Mouse (Mus musculus) embryonic facial prominence, embryonic 13.5 days (tissue): ENCODE data around the gene Sec24d. TPM values are rescaled to one million over a fixed set of nuclear protein-coding genes. Genes with fewer than 3 reads are reported as not detected.

Experiments used
- ATAC-seq: fragments of 200-750 bp; cut with Nextera tagmentation; 2 replicates; pipeline ENCODE4 v1.8.0; 2017; ENCODE audit warnings: low read depth; ENCODE audit not compliant: insufficient number of reproducible peaks, insufficient read depth, low FRiP score, low TSS enrichment
- H3K27ac ChIP-seq: fragments of 300-500 bp; sonication (generic); 2 replicates; pipeline ENCODE4 v1.5.1; 2015; ENCODE audit warnings: moderate library complexity, mild to moderate bottlenecking, inconsistent platforms
- H3K27me3 ChIP-seq: fragments of 300-500 bp; sonication (generic); 2 replicates; pipeline ENCODE4 v1.6.1; 2015; ENCODE audit warnings: mild to moderate bottlenecking, inconsistent platforms
- H3K36me3 ChIP-seq: fragments of 300-500 bp; sonication (generic); 2 replicates; pipeline ENCODE4 v1.6.1; 2015; ENCODE audit warnings: mild to moderate bottlenecking, inconsistent platforms
- H3K4me1 ChIP-seq: fragments of 300-500 bp; sonication (generic); 2 replicates; pipeline ENCODE4 v1.6.1; 2015; ENCODE audit warnings: inconsistent platforms
- H3K4me2 ChIP-seq: fragments of 300-500 bp; sonication (generic); 2 replicates; pipeline ENCODE4 v1.6.1; 2015; ENCODE audit warnings: moderate library complexity, mild to moderate bottlenecking, inconsistent platforms
- H3K4me3 ChIP-seq: fragments of 300-500 bp; sonication (generic); 2 replicates; pipeline ENCODE4 v1.5.1; 2015; ENCODE audit warnings: mild to moderate bottlenecking, inconsistent platforms
- H3K9ac ChIP-seq: fragments of 300-500 bp; sonication (generic); 2 replicates; pipeline ENCODE4 v1.6.1; 2015; ENCODE audit warnings: mild to moderate bottlenecking, inconsistent platforms
- H3K9me3 ChIP-seq: fragments of 300-500 bp; sonication (generic); 2 replicates; pipeline ENCODE4 v1.6.1; 2016; ENCODE audit warnings: inconsistent platforms
- WGBS: fragments of 180-500 bp; shearing (Covaris S2); methylation state at CpG from one replicate; pipeline ENCODE4 v1.1.7; 2015; ENCODE audit warnings: mixed read lengths; 5-methylcytosine and 5-hydroxymethylcytosine counted together
- polyA plus RNA-seq: library from polyadenylated mRNA; unstranded; fragments of >200 nt; fragmentation: Nextera tagmentation; extraction: Ambion mirVana; gene quantifications from 2 replicates; pipeline ENCODE4 v1.2.1, GENCODE M21; 2015

Gene Sec24d
- 75.1 and 81.7 TPM in 2 replicates for polyA plus RNA-seq

DNA sequence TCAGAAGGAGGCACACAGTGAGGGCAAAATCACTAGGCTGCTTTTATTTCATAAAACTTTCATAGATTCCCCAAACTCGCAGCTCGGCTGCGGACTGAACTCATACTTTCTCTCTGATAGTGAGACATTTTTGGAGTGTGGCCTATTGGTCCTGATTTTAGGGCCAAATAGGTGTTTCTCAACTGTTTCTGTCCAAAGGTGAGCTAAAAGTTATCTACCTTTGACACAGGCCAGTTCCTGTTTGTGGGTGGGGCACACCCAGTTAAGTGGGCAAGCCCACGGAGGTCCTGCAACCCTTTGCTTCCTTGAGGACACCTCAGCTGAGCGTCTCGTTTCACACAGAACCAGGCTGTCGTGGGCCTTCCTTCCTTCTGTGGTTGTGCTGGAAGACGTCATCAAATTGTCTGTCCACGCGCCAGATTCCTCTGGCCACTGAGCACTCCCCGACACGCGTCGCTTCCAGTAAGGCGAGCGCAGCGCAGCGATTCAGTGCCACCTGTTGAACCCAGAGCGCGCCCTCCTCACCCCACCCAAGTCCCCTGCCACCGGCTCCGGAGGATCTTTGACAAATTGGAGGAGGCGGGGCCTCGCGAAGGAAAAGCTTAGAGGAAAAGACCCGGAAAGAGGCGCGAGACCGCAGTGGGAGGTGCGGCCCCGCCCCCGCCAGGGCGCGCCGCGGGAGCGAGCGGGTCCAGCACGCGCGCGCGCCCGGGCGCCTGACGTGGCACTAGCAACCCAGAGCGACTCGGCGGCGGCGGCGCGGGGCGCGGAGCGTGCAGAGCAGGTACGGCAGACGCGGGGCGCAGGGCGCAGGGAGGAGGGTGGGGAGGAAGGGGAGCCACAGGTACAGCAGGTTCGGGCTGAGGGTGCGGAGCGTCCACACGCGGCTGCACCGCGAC is at the start of gene Sec24d:
Sec24d (plus strand) TSS at position 703 of the 899 bp plus-strand sequence.
- Histone ChIP-seq H3K9me3 (no peaks in the 10 kb centered on the region), H3K4me2 (peak within 1 kb of the TSS; percentile 72), H3K4me3 (peak within 1 kb of the TSS; percentile 76), H3K4me1 (0 out of 2 replicates have a peak, but pooled peaks cover 8% of the 10 kb centered on the region), H3K27me3 (no peaks in the 10 kb centered on the region), H3K36me3 (peaks cover 24% of the 10 kb centered on the region), H3K27ac (peak within 1 kb of the TSS; percentile 74), H3K9ac (peak within 1 kb of the TSS; percentile 85)
- peak; percentile 88 for ATAC-seq
- 2% methylated on average over 68 of the region's 68 CpGs for WGBS

DNA sequence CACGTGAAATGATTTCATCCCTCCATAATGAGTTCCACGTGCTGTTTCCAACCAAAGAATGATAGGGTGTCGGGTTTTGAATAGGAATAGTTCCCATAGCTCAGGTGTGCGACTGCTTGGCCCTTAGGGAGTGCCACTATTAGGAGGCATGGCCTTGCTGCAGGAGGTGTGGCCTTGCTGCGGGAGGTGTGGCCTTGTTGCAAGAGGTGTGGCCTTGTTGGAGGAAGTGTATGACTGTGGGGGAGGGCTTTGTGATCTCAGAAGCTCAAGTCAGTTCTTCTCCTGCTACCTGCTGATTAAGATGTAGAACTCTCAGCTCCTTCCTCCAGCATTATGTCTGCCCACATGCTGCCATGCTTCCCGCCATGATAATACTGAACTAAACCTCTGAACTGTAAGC is 48.6 kb upstream of the Sec24d start:
- no peak overlapping the region for H3K27ac ChIP-seq
- H3K36me3 ChIP-seq, result no peaks in the 10 kb centered on the region
- H3K4me1 ChIP-seq, result no peaks in the 10 kb centered on the region
- H3K4me2 ChIP-seq, result no peak overlapping the region
- WGBS, result 36% methylated on average over 6 of the region's 6 CpGs
- H3K9me3 ChIP-seq, result no peaks in the 10 kb centered on the region
- no peak overlapping the region for H3K4me3 ChIP-seq
- H3K27me3 ChIP-seq, result no peaks in the 10 kb centered on the region
- no peak for ATAC-seq
- no peak overlapping the region for H3K9ac ChIP-seq

GRCm38 (mm10) chr3:123227276-123227675 is 40.0 kb upstream of the Sec24d start:
- no peaks in the 10 kb centered on the region for H3K36me3 ChIP-seq
- H3K4me2 ChIP-seq, result no peak overlapping the region
- H3K27ac ChIP-seq, result no peak overlapping the region
- H3K9me3 ChIP-seq, result peaks cover 4% of the 10 kb centered on the region; the same call in 1 of the 2 replicates
- H3K9ac ChIP-seq, result no peak overlapping the region
- WGBS, result 82% methylated on average over 3 of the region's 3 CpGs
- no peak overlapping the region for H3K4me3 ChIP-seq
- ATAC-seq, result no peak
- H3K4me1 ChIP-seq, result no peaks in the 10 kb centered on the region
- no peaks in the 10 kb centered on the region for H3K27me3 ChIP-seq

DNA sequence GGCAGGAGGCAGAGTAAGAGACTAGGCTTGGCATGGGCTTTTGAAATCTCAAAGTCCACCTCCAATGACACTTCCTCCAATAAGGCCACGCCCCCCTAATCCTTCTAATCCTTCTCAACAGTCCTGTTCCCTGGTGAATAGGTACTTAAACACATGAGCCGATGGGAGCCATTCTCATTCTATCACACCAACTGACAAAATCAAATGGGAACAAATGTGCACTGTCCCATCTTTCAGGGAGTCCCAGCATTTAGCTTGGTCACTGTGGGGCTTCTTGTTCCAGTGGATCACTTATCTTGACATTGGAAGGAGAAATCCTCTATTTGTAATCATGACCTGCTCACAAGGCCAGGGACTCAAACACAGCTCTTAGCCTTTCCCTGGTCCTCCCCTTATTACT is 35.6 kb upstream of the Sec24d start:
- Histone ChIP-seq H3K9ac (no peak overlapping the region), H3K9me3 (peaks cover 4% of the 10 kb centered on the region; the same call in 1 of the 2 replicates), H3K4me1 (peaks cover 21% of the 10 kb centered on the region), H3K27me3 (0 out of 2 replicates have a peak, but pooled peaks cover 3% of the 10 kb centered on the region), H3K36me3 (no peaks in the 10 kb centered on the region), H3K27ac (no peak overlapping the region), H3K4me3 (no peak overlapping the region), H3K4me2 (no peak overlapping the region)
- 79% methylated on average over 2 of the region's 2 CpGs for WGBS
- ATAC-seq, result no peak

DNA sequence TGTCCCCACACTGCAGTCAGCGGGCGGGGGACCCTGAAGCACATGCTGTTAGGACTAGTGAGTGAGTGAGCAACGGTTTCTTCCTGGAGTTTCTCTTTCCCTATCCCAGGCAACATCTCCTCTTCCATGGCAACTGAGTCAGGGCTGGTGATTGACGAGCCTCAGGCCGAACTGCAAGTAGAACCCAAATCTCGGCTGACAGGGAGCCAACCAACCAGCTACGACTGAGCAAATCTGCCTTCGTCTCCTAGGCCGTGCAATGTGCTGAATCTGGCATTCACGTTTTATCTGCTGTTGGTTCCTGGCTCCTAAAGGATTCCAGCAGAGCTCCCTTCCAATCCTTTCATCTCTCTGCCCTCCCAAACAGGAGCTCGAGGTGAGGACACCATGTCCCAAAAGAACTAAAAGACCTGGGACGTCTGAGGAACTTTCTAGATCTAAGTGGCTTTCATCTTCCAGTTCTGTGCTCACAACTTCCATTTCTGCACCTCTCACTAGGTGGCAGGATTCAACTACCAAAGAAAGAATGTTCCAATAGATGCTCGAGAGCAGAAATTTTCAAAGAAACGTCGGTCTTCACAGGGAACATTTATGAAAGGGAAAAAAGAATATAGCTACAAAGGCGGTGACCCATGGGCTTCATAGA is 32.9 kb upstream of the Sec24d start:
- ATAC-seq, result no peak
- Histone ChIP-seq H3K27me3 (0 out of 2 replicates have a peak, but pooled peaks cover 3% of the 10 kb centered on the region), H3K4me3 (peak overlapping the region; percentile 17; the same call in 1 of the 2 replicates), H3K4me2 (peak overlapping the region; percentile 39), H3K9ac (peak overlapping the region; percentile 54), H3K27ac (no peak overlapping the region; the same call in 1 of the 2 replicates), H3K36me3 (no peaks in the 10 kb centered on the region), H3K4me1 (peaks cover 29% of the 10 kb centered on the region), H3K9me3 (peaks cover 4% of the 10 kb centered on the region; the same call in 1 of the 2 replicates)
- WGBS, result 41% methylated on average over 16 of the region's 16 CpGs

GRCm38 (mm10) chr3:123235495-123235894 is 31.8 kb upstream of the Sec24d start:
- Histone ChIP-seq H3K27ac (no peak overlapping the region), H3K4me3 (peak overlapping the region; percentile 59), H3K27me3 (0 out of 2 replicates have a peak, but pooled peaks cover 3% of the 10 kb centered on the region), H3K9ac (peak overlapping the region; percentile 68), H3K4me1 (peaks cover 29% of the 10 kb centered on the region), H3K36me3 (no peaks in the 10 kb centered on the region), H3K4me2 (peak overlapping the region; percentile 80), H3K9me3 (peaks cover 4% of the 10 kb centered on the region; the same call in 1 of the 2 replicates)
- 13% methylated on average over 7 of the region's 7 CpGs for WGBS
- no peak for ATAC-seq

GRCm38 (mm10) chr3:123235921-123236320 is 31.3 kb upstream of the Sec24d start, which contains the start of gene Synpo2:
Gene Synpo2, minus strand, starts transcription at chr3:123236149.
- under 1% methylated on average over 20 of the region's 20 CpGs for WGBS
- Histone ChIP-seq H3K9ac (peak within 1 kb of the TSS; percentile 68), H3K9me3 (peaks cover 4% of the 10 kb centered on the region; the same call in 1 of the 2 replicates), H3K4me3 (peak within 1 kb of the TSS; percentile 59), H3K36me3 (no peaks in the 10 kb centered on the region), H3K4me1 (peaks cover 29% of the 10 kb centered on the region), H3K4me2 (peak within 1 kb of the TSS; percentile 80), H3K27me3 (0 out of 2 replicates have a peak, but pooled peaks cover 3% of the 10 kb centered on the region), H3K27ac (no peak within 1 kb of the TSS)
- ATAC-seq, result peak; percentile 60; the same call in 1 of the 2 replicates

GRCm38 (mm10) chr3:123237039-123237438 is 30.2 kb upstream of the Sec24d start:
- ATAC-seq, result no peak
- peak overlapping the region; percentile 80; the same call in 1 of the 2 replicates for H3K4me2 ChIP-seq
- 20% methylated on average over 7 of the region's 7 CpGs for WGBS

DNA sequence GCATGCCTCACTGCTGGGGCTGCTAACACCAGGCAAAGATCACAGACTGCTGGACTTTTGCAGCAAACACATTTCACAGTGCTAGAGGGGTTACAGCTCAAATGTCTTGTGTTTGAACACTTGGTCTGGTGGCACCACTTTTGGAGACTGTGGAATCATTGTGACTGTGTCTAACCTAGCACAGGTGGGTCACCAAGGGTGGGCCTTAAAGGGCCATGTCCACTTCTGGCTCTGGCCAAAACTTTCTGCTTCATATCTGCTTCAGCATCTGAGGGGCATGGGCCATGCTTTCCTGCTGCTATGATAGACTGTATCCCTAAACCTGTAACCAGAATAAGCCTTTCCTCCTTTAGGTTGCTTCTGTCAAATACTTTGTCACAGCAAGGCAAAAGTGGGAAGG is 29.8 kb upstream of the Sec24d start:
- ATAC-seq, result no peak
- H3K9ac ChIP-seq, result no peak overlapping the region
- H3K36me3 ChIP-seq, result no peaks in the 10 kb centered on the region
- peaks cover 29% of the 10 kb centered on the region for H3K4me1 ChIP-seq
- no peak overlapping the region for H3K4me2 ChIP-seq
- no peak overlapping the region for H3K4me3 ChIP-seq
- H3K27ac ChIP-seq, result no peak overlapping the region
- no peaks in the 10 kb centered on the region for H3K9me3 ChIP-seq
- H3K27me3 ChIP-seq, result 0 out of 2 replicates have a peak, but pooled peaks cover 3% of the 10 kb centered on the region

More at GRCm38 (mm10) chr3:123237039-123237438, 30.2 kb upstream of the Sec24d start:
- H3K36me3 ChIP-seq, result no peaks in the 10 kb centered on the region
- no peaks in the 10 kb centered on the region for H3K9me3 ChIP-seq
- peaks cover 29% of the 10 kb centered on the region for H3K4me1 ChIP-seq
- no peak overlapping the region for H3K9ac ChIP-seq
- no peak overlapping the region for H3K4me3 ChIP-seq
- no peak overlapping the region for H3K27ac ChIP-seq
- 0 out of 2 replicates have a peak, but pooled peaks cover 3% of the 10 kb centered on the region for H3K27me3 ChIP-seq

GRCm38 (mm10) chr3:123244376-123244775 is 22.9 kb upstream of the Sec24d start:
- no peak for ATAC-seq
- WGBS, result 23% methylated on average over 5 of the region's 5 CpGs
- no peaks in the 10 kb centered on the region for H3K36me3 ChIP-seq
- no peaks in the 10 kb centered on the region for H3K9me3 ChIP-seq
- H3K27me3 ChIP-seq, result no peaks in the 10 kb centered on the region
- H3K4me1 ChIP-seq, result peaks cover 18% of the 10 kb centered on the region
- no peak overlapping the region for H3K9ac ChIP-seq
- H3K4me3 ChIP-seq, result no peak overlapping the region
- peak overlapping the region; percentile 28; the same call in 1 of the 2 replicates for H3K27ac ChIP-seq
- H3K4me2 ChIP-seq, result no peak overlapping the region

DNA sequence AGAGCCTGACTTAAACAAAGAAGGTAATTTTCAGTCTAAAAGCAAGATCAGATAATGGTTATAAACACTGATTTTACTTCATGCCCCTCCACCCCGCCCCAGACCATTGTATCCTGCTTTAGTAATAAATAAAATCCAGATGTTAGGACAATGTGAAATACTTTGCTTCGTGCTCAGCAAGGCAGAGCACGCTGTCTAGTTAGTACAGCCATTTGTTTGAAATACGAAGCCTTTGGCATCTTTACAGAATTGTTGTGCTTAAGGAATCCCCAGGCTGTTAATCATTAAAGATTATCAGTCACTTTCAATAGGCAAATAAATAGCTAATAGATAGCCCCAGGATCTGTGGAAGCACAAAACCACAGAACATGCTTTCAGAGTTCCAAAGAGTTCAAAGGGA is 21.6 kb upstream of the Sec24d start:
- no peaks in the 10 kb centered on the region for H3K36me3 ChIP-seq
- H3K27me3 ChIP-seq, result no peaks in the 10 kb centered on the region
- no peak overlapping the region for H3K4me2 ChIP-seq
- no peak overlapping the region for H3K4me3 ChIP-seq
- H3K27ac ChIP-seq, result no peak overlapping the region; the same call in 1 of the 2 replicates
- 0 out of 2 replicates have a peak, but pooled peaks have one; percentile 37 for ATAC-seq
- WGBS, result 14% methylated on average over 4 of the region's 4 CpGs
- H3K9ac ChIP-seq, result no peak overlapping the region
- peaks cover 18% of the 10 kb centered on the region for H3K4me1 ChIP-seq
- H3K9me3 ChIP-seq, result no peaks in the 10 kb centered on the region
